Mouse (Mus musculus) limb, embryonic 15.5 days (tissue): ENCODE measurements around the gene Pax6. TPM values are rescaled to one million over a fixed set of nuclear protein-coding genes. Genes with fewer than 3 reads are reported as not detected.
A peak's percentile ranks its signal among the peaks of the same experiment; 100 is the strongest.

Source experiments
- ATAC-seq: fragments of 200-750 bp; cut with Nextera tagmentation; 2 replicates; pipeline ENCODE4 v1.8.0; 2017; ENCODE audit warnings: low read depth, moderate TSS enrichment; ENCODE audit not compliant: insufficient number of reproducible peaks, low FRiP score, low TSS enrichment
- H3K27ac ChIP-seq: fragments of 300-500 bp; sonication (generic); 2 replicates; pipeline ENCODE4 v1.5.1; 2015; ENCODE audit warnings: moderate library complexity, mild to moderate bottlenecking, inconsistent platforms
- H3K27me3 ChIP-seq: fragments of 300-500 bp; sonication (generic); 2 replicates; pipeline ENCODE4 v1.6.1; 2015; ENCODE audit warnings: inconsistent platforms
- H3K36me3 ChIP-seq: fragments of 300-500 bp; sonication (generic); 2 replicates; pipeline ENCODE4 v1.6.1; 2015; ENCODE audit warnings: inconsistent platforms
- H3K4me1 ChIP-seq: fragments of 300-500 bp; sonication (generic); 2 replicates; pipeline ENCODE4 v1.6.1; 2015; ENCODE audit warnings: inconsistent platforms
- H3K4me2 ChIP-seq: fragments of 300-500 bp; sonication (generic); 2 replicates; pipeline ENCODE4 v1.6.1; 2015; ENCODE audit warnings: mild to moderate bottlenecking, inconsistent platforms
- H3K4me3 ChIP-seq: fragments of 300-500 bp; sonication (generic); 2 replicates; pipeline ENCODE4 v1.5.1; 2015; ENCODE audit warnings: mild to moderate bottlenecking, inconsistent platforms
- H3K9ac ChIP-seq: fragments of 300-500 bp; sonication (generic); 2 replicates; pipeline ENCODE4 v1.6.1; 2015; ENCODE audit warnings: inconsistent platforms
- H3K9me3 ChIP-seq: fragments of 300-500 bp; sonication (generic); 2 replicates; pipeline ENCODE4 v1.6.1; 2016; ENCODE audit warnings: inconsistent platforms
- WGBS: fragments of 180-500 bp; shearing (Covaris S2); methylation state at CpG from one replicate; pipeline ENCODE4 v1.1.7; 2015; 5-methylcytosine and 5-hydroxymethylcytosine counted together
- polyA plus RNA-seq: library from polyadenylated mRNA; unstranded; fragments of >200 nt; fragmentation: Nextera tagmentation; extraction: Ambion mirVana; gene quantifications from 2 replicates; pipeline ENCODE4 v1.2.1, GENCODE M21; 2015

The Pax6 gene
- polyA plus RNA-seq = 0.26 and 0.36 TPM in 2 replicates

- H3K4me2 ChIP-seq = peak within 1 kb of the TSS; percentile 19; the same call in 1 of the 2 replicates
- ATAC-seq = no peak
- peaks cover 96% of the 10 kb centered on the region for H3K27me3 ChIP-seq
- WGBS = under 1% methylated on average over 44 of the region's 44 CpGs
- peaks cover 25% of the 10 kb centered on the region for H3K4me1 ChIP-seq
- H3K4me3 ChIP-seq = peak within 1 kb of the TSS; percentile 18
- H3K27ac ChIP-seq = no peak within 1 kb of the TSS
- H3K36me3 ChIP-seq = no peaks in the 10 kb centered on the region
- no peak within 1 kb of the TSS for H3K9ac ChIP-seq
- no peaks in the 10 kb centered on the region for H3K9me3 ChIP-seq
These were observed at the start of gene Pax6 for GRCm38 (mm10) chr2:105668271-105669270. TSS of gene Pax6 (plus strand) at chr2:105668900.

- Histone ChIP-seq H3K4me2 (no peak overlapping the region), H3K4me3 (no peak overlapping the region), H3K36me3 (no peaks in the 10 kb centered on the region), H3K9ac (no peak overlapping the region), H3K9me3 (no peaks in the 10 kb centered on the region), H3K27ac (no peak overlapping the region), H3K4me1 (no peaks in the 10 kb centered on the region), H3K27me3 (peaks cover 32% of the 10 kb centered on the region)
- 86% methylated on average over 2 of the region's 2 CpGs for WGBS
- ATAC-seq = no peak
These were observed 19.8 kb upstream of the Pax6 start for GRCm38 (mm10) chr2:105648933-105649332.

DNA sequence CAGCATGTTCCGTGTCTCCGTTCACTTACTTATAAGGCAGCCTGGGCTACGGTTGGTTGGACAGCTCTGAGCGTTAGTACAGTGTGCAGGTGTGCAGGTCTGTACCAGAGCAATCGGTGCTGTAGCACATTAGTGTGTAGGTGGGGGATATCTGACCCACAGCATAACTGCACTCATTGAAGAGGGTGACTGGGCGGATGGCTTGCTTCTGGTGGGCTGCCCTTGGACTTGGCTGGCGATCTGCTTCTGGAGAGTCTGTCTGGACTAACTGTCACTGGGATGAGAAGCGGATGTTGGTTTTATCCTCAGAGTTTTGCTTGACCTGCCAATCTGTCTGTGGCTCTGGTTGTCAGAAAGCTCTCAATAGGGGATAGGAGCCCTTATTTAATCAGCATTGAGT, 12.2 kb upstream of the Pax6 start:
- no peaks in the 10 kb centered on the region for H3K9me3 ChIP-seq
- no peak overlapping the region for H3K27ac ChIP-seq
- ATAC-seq = no peak
- no peak overlapping the region for H3K9ac ChIP-seq
- H3K4me2 ChIP-seq = no peak overlapping the region
- H3K4me1 ChIP-seq = peaks cover 15% of the 10 kb centered on the region
- WGBS = 81% methylated on average over 8 of the region's 8 CpGs
- no peak overlapping the region for H3K4me3 ChIP-seq
- H3K27me3 ChIP-seq = peaks cover 67% of the 10 kb centered on the region
- no peaks in the 10 kb centered on the region for H3K36me3 ChIP-seq

DNA sequence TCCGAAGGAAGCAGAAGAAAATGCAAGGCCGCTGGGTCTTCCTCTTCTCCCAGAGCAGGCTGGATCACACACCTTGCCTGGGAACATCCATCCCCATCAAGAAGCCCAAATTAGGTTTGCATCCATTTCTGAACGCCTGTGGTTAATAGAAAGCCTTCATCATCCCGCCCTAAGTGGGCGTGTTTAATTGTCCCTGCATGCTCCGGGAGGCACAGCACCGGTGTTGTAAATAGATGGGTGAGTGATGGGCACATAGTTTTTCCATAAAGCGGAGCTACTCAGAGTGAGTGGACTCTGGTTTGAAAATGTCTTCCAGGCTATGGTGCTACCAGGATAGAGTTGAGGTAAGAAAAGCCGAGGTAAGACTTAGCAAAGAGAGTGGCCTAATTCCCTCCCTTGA, 9.3 kb upstream of the Pax6 start:
- Histone ChIP-seq H3K36me3 (no peaks in the 10 kb centered on the region), H3K4me3 (no peak overlapping the region), H3K27me3 (peaks cover 84% of the 10 kb centered on the region), H3K9ac (no peak overlapping the region), H3K9me3 (no peaks in the 10 kb centered on the region), H3K27ac (no peak overlapping the region), H3K4me2 (no peak overlapping the region), H3K4me1 (peaks cover 15% of the 10 kb centered on the region)
- 6% methylated on average over 9 of the region's 9 CpGs for WGBS
- no peak for ATAC-seq

DNA sequence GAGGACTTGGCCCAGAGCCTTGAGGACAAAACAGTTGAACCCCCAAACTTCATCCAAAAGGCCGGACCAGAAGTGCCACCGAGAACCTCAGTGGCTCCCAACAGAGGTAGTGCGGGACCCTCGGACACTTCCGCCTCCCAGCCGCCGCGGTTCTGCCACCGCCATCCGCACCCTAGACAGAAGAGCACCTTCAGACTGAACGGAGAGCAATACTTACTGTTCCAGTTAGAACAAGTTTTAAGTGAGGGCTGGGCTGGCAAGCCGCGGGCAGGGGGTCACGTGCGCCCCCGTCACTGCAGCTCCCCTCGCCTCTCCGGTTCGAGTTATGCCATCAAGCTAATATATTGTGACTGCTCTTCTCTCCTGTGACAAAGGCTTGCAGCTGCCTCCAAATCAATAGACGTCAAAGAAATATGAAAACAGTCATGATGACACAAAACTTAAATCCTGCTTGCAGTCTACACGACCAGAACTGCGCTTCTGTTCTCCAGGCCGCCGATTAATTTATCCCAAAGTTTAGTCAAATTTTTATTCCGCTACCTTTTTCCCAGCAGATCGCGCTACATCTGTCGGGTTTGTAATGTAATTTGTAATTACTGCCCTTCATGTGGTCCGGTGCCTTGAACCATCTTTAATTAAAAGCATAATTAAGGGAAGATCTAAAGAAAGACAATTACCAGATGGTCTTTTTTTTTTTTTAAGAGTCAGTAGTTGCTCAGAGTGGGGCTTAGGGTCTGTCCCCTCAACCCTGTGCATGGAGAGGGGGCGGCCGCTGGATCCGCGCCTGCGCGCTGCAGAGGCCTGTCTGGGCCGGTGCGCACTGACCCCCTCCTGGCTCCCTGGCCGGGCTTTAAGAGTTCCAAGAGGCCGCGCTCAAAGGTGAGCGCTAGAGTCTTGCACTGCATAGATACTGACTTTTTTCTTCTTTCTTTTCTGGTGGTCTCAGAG, 8.5 kb upstream of the Pax6 start:
- peaks cover 89% of the 10 kb centered on the region for H3K27me3 ChIP-seq
- H3K9me3 ChIP-seq = no peaks in the 10 kb centered on the region
- under 1% methylated on average over 41 of the region's 41 CpGs for WGBS
- no peak overlapping the region for H3K9ac ChIP-seq
- H3K4me1 ChIP-seq = peaks cover 15% of the 10 kb centered on the region
- no peak overlapping the region for H3K27ac ChIP-seq
- no peaks in the 10 kb centered on the region for H3K36me3 ChIP-seq
- no peak for ATAC-seq
- peak overlapping the region; percentile 29 for H3K4me2 ChIP-seq
- H3K4me3 ChIP-seq = peak overlapping the region; percentile 21

DNA sequence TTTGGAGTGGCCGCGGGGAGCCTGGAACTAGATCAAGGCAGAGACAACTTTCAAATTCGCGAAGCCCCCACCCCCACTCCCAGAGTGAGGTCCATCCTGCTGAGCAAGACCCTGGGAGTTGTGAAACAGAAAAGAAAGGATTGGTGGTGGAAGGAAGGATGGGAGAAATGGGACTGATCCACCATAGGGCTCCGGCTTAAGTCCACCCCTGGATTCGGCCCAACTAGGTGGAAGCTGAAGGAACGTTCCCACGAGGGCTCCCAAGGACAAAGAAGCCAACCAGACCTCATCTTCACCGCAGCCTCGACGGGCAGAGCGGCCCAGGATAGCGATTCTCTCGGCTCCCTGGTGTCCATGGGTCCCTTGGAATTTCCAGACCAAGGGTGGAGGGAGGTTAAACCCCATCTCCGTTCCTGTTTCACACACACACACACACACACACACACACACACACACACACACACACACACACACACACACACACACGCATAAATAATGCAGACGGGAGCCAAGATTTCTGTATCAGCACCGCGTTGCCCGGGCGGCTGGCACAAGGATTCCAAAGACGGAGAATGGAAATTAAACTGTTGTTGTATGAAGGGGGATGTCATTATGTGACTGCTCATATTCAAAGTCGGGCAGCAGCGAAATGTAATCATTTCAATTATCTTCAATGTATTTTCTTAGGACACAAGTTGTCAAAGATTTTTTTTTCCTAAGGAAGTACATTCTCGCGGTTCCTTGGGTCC, 7.7 kb upstream of the Pax6 start:
- Histone ChIP-seq H3K9me3 (no peaks in the 10 kb centered on the region), H3K4me3 (0 out of 2 replicates have a peak overlapping the region, but pooled peaks have one; percentile 5), H3K9ac (no peak overlapping the region), H3K4me2 (0 out of 2 replicates have a peak overlapping the region, but pooled peaks have one; percentile 12), H3K27ac (no peak overlapping the region), H3K36me3 (no peaks in the 10 kb centered on the region), H3K27me3 (peaks cover 97% of the 10 kb centered on the region), H3K4me1 (peaks cover 15% of the 10 kb centered on the region)
- ATAC-seq = no peak
- WGBS = under 1% methylated on average over 26 of the region's 26 CpGs

- no peak overlapping the region for H3K27ac ChIP-seq
- WGBS = 1% methylated on average over 18 of the region's 18 CpGs
- H3K36me3 ChIP-seq = no peaks in the 10 kb centered on the region
- no peaks in the 10 kb centered on the region for H3K9me3 ChIP-seq
- peaks cover 98% of the 10 kb centered on the region for H3K27me3 ChIP-seq
- H3K9ac ChIP-seq = no peak overlapping the region
- no peak overlapping the region for H3K4me2 ChIP-seq
- H3K4me3 ChIP-seq = no peak overlapping the region
- no peak for ATAC-seq
- H3K4me1 ChIP-seq = peaks cover 15% of the 10 kb centered on the region
These were observed 7.1 kb upstream of the Pax6 start for GRCm38 (mm10) chr2:105661623-105662066.

GRCm38 (mm10) chr2:105662121-105662520, 6.6 kb upstream of the Pax6 start:
- Histone ChIP-seq H3K27me3 (peaks cover 98% of the 10 kb centered on the region), H3K4me1 (peaks cover 20% of the 10 kb centered on the region), H3K4me2 (no peak overlapping the region), H3K9ac (no peak overlapping the region), H3K9me3 (no peaks in the 10 kb centered on the region), H3K4me3 (no peak overlapping the region), H3K27ac (no peak overlapping the region), H3K36me3 (no peaks in the 10 kb centered on the region)
- no peak for ATAC-seq
- WGBS = 3% methylated on average over 16 of the region's 16 CpGs

GRCm38 (mm10) chr2:105662606-105663005, 6.1 kb upstream of the Pax6 start:
- no peak for ATAC-seq
- H3K36me3 ChIP-seq = no peaks in the 10 kb centered on the region
- no peak overlapping the region for H3K9ac ChIP-seq
- no peaks in the 10 kb centered on the region for H3K9me3 ChIP-seq
- peaks cover 98% of the 10 kb centered on the region for H3K27me3 ChIP-seq
- H3K27ac ChIP-seq = no peak overlapping the region
- no peak overlapping the region for H3K4me3 ChIP-seq
- H3K4me1 ChIP-seq = peaks cover 21% of the 10 kb centered on the region
- WGBS = 5% methylated on average over 7 of the region's 7 CpGs
- H3K4me2 ChIP-seq = no peak overlapping the region

DNA sequence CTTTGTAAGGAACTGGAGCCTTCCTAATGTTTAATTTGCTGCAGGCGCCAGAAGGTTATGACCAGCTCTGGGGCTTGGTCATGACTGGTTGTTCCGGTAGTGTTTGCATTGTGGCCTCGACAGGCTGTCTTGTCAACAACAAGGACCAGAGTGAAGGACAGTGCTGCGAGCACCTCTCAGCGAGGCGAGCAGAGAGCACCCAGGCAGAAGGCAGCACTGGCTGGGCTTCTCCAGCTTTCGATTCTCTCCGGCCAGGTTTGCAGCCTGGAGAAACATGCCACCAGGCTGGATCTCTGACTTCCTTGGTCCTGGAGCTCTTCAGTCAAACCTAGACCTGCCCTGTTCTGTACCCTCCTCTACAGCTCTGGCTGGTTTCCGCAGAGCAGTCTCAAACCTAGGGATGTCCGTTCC, 5.6 kb upstream of the Pax6 start:
- 4% methylated on average over 10 of the region's 10 CpGs for WGBS
- Histone ChIP-seq H3K27ac (no peak overlapping the region), H3K4me2 (no peak overlapping the region), H3K9me3 (no peaks in the 10 kb centered on the region), H3K4me1 (peaks cover 21% of the 10 kb centered on the region), H3K36me3 (no peaks in the 10 kb centered on the region), H3K27me3 (peaks cover 100% of the 10 kb centered on the region), H3K9ac (no peak overlapping the region), H3K4me3 (no peak overlapping the region)
- ATAC-seq = no peak

- no peak for ATAC-seq
- Histone ChIP-seq H3K9me3 (no peaks in the 10 kb centered on the region), H3K9ac (no peak overlapping the region), H3K4me2 (no peak overlapping the region), H3K27ac (no peak overlapping the region), H3K36me3 (no peaks in the 10 kb centered on the region), H3K4me1 (peaks cover 35% of the 10 kb centered on the region), H3K4me3 (no peak overlapping the region), H3K27me3 (peaks cover 100% of the 10 kb centered on the region)
- 14% methylated on average over 5 of the region's 5 CpGs for WGBS
These were observed 3.7 kb upstream of the Pax6 start for GRCm38 (mm10) chr2:105664996-105665395.
